Mouse (Mus musculus): ENCODE measurements around the gene H2-Q7. TPM values are rescaled to one million over a fixed set of nuclear protein-coding genes. Genes with fewer than 3 reads are reported as not detected.
"Not testable (repeated sequence)": the region's sequence is repeated elsewhere in the genome, so short reads cannot be mapped to it uniquely, and the experiment has no call there.

H2-Q7 gene
- polyA plus RNA-seq, 1 experiment from 2014 or later, result 4.3 TPM

DNA sequence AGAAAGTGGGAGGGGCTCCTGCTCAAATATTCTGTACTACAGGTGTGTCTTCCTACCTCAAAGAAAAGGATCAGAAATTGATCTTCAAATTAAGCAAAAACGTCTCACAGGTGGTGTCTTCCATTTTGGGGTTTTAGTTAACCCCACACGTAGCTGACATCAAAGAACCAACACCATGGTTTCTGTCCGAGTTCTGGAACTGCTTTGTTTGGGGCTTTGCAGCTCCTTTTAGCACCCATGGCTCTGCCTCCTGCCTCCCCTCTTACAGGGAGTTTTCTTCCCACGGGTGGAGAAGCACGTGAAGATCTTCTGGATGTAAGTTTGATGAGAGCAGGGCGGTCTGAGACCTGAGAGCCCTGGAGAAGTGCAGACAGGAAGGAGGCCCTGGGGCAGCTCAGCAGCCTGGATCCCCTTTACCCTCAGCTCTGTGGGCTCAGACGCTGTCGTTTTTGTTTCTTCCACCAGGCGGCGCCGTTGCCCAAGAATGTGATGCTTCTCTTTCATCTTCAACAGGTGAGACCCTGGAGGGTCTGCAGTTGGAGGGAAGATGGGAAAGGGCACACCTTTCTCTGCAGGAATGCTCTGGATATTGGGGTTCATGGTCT lies 18.6 kb upstream of the H2-Q7 start:
- 17% methylated on average over 11 of the region's 11 CpGs for WGBS
- not testable (repeated sequence) for H3K4me2 ChIP-seq (ENCODE audit: low read length); H3K4me1 ChIP-seq (ENCODE audit: control insufficient read depth, insufficient read depth, low read depth, low read length)

DNA sequence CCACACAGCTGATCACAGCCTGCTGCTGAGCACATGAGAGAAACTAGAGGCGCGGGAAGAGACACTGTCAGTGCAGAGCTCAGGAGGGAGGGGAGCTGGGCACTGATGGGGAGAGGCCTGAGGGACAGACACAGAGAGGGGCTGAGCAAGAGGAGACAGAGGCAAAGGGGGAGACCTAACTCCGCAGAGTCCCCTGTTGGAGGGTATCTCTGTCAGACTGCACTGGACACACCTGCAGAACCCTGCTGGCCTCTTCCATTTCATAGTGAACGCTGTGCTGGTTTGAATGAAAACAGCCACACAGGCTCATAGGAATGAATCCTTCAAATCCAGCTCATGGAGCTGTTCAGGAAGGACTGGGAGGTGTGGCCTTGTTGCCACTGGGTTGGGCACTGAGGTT lies 17.6 kb upstream of the H2-Q7 start:
- not testable (repeated sequence) for H3K27ac ChIP-seq (ENCODE audit: low read depth, low read length); H3K4me1 ChIP-seq (ENCODE audit: control insufficient read depth, insufficient read depth, low read depth, low read length); H3K4me3 ChIP-seq (ENCODE audit: low read length); H3K4me2 ChIP-seq (ENCODE audit: low read length); H3K9ac ChIP-seq (ENCODE audit: low read depth, low read length); ATAC-seq; H3K36me3 ChIP-seq (ENCODE audit: control insufficient read depth, insufficient read depth, low read length); H3K27me3 ChIP-seq (replicated peaks; ENCODE audit: control insufficient read depth, insufficient read depth, low read length); H3K9me3 ChIP-seq (ENCODE audit: control insufficient read depth, low read length)
- WGBS, result 87% methylated on average over 4 of the region's 4 CpGs

More for the DNA sequence above, 18.6 kb upstream of the H2-Q7 start:
- H3K27me3 ChIP-seq (replicated peaks; ENCODE audit: control insufficient read depth, insufficient read depth, low read length); H3K36me3 ChIP-seq (ENCODE audit: control insufficient read depth, insufficient read depth, low read length); H3K27ac ChIP-seq (ENCODE audit: low read depth, low read length); H3K4me3 ChIP-seq (ENCODE audit: low read length); H3K9ac ChIP-seq (ENCODE audit: low read depth, low read length); ATAC-seq; H3K9me3 ChIP-seq (ENCODE audit: control insufficient read depth, low read length): not testable (repeated sequence)

DNA sequence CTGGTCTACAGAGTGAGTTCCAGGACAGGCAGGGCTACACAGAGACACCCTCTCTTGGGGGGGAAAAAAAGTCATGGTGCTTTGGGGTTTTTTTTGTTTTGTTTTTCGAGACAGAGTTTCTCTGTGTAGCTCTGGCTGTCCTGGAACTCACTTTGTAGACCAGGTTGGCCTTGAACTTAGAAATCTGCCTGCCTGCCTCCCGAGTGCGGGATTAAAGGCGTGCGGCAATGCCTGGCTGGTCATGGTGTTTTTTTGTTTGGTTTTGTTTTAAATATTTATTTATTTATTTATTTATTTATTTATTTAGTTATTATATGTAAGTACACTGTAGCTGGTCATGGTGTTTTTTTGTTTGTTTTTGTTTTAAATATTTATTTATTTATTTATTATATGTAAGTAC lies 16.6 kb upstream of the H2-Q7 start:
- not testable (repeated sequence) for H3K9ac ChIP-seq (ENCODE audit: low read depth, low read length); H3K27me3 ChIP-seq (replicated peaks; ENCODE audit: control insufficient read depth, insufficient read depth, low read length); H3K4me2 ChIP-seq (ENCODE audit: low read length); H3K27ac ChIP-seq (ENCODE audit: low read depth, low read length); H3K4me1 ChIP-seq (ENCODE audit: control insufficient read depth, insufficient read depth, low read depth, low read length); H3K9me3 ChIP-seq (ENCODE audit: control insufficient read depth, low read length); H3K36me3 ChIP-seq (ENCODE audit: control insufficient read depth, insufficient read depth, low read length); H3K4me3 ChIP-seq (ENCODE audit: low read length); ATAC-seq
- WGBS, result 94% methylated on average over 5 of the region's 5 CpGs

DNA sequence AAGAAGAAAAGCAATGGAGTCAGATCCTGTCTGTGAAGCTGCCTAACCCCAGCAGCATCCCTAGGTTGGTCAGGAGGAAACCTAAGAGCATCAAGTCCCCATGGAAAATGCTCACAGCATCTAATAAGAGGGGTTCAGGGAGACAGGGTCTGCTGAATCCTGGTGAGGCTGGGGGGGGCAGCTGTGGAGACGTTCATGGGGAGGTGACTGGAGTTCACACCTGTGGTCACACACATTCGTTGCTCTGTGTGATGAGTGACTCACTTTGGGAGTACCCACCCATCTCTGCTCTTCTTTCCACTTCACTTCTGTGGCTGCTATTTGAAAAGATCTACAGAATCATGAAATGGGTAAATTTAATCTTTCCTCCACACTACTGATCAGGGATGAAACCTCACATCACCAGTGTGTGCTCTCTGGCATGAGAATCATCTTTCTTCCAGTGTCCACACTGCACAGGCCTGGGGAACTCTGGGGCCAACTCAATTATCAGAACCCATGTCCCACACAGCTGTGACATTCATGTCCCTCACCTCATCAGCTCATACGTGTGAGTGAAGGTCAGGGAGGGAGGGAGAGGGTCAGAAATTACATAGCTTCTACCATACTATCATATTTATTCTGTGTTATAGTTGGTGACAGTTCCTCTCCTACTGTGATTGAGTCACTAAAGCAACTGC lies 15.7 kb upstream of the H2-Q7 start:
- H3K4me2 ChIP-seq (ENCODE audit: low read length); ATAC-seq: not testable (repeated sequence)
- WGBS, result 81% methylated on average over 3 of the region's 3 CpGs

DNA sequence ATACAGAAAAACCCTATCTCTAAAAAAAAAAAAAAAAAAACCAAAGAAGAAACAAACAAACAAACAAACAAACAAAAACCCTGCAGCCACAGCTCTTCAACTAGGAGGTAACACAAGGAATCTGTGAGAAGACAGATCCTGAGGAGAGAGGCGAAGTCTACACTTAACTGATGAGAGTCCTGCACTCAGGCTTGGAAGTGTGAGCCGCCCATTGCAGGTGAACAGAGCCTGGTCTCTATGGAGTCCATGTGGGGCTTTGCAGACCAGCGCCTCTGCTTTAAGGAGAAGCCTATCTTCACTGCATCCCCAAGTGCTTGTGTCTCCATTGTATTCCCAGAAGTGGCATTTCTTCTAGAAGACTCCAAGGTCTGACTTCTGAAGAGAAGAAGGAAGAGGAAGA lies 14.8 kb upstream of the H2-Q7 start:
- H3K36me3 ChIP-seq (ENCODE audit: control insufficient read depth, insufficient read depth, low read length); H3K27me3 ChIP-seq (replicated peaks; ENCODE audit: control insufficient read depth, insufficient read depth, low read length); H3K4me2 ChIP-seq (ENCODE audit: low read length); H3K27ac ChIP-seq (ENCODE audit: low read depth, low read length); H3K9me3 ChIP-seq (ENCODE audit: control insufficient read depth, low read length); H3K4me3 ChIP-seq (ENCODE audit: low read length); H3K9ac ChIP-seq (ENCODE audit: low read depth, low read length); H3K4me1 ChIP-seq (ENCODE audit: control insufficient read depth, insufficient read depth, low read depth, low read length); ATAC-seq: not testable (repeated sequence)
- 88% methylated on average over 3 of the region's 3 CpGs for WGBS

More for the DNA sequence above, 15.7 kb upstream of the H2-Q7 start:
- not testable (repeated sequence) for H3K9me3 ChIP-seq (ENCODE audit: control insufficient read depth, low read length); H3K4me1 ChIP-seq (ENCODE audit: control insufficient read depth, insufficient read depth, low read depth, low read length); H3K4me3 ChIP-seq (ENCODE audit: low read length); H3K27ac ChIP-seq (ENCODE audit: low read depth, low read length); H3K9ac ChIP-seq (ENCODE audit: low read depth, low read length); H3K27me3 ChIP-seq (replicated peaks; ENCODE audit: control insufficient read depth, insufficient read depth, low read length); H3K36me3 ChIP-seq (ENCODE audit: control insufficient read depth, insufficient read depth, low read length)

DNA sequence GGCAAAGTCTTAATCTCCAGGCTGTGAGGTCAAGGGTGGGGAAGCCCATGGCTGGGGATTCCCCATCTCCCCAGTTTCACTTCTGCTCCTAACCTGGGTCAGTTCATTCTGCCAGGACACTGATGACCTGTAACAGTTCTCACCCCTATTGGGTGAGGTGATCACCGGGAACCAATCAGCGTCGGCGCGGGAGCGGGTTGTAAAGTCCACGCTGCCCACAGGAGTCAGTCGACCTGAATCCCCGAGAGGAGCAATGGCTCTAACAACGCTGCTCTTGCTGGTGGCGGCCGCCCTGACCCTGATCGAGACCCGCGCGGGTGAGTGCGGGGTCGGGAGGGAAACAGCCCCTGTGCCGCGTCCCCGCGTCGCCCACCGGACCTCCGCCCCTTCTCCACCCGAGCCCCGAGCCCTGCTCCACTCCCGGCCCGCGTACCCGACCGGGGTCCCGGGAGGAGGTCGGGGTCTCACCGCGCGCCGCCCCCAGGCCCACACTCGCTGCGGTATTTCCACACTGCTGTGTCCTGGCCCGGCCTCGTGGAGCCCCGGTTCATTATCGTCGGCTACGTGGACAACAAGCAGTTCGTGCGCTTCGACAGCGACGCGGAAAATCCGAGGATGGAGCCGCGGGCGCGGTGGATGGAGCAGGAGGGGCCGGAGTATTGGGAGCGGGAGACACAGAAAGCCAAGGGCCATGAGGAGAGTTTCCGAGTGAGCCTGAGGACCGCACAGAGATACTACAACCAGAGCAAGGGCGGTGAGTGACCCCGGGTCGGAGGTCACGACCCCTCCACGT lies 14.1 kb upstream of the H2-Q7 start, which contains the start of gene H2-Q6:
H2-Q6 (plus strand) TSS at position 227 of the 793 bp plus-strand sequence.
- H3K4me1 ChIP-seq (ENCODE audit: control insufficient read depth, insufficient read depth, low read depth, low read length); H3K27ac ChIP-seq (ENCODE audit: low read depth, low read length); H3K27me3 ChIP-seq (replicated peaks; ENCODE audit: control insufficient read depth, insufficient read depth, low read length); H3K9me3 ChIP-seq (ENCODE audit: control insufficient read depth, low read length); H3K36me3 ChIP-seq (ENCODE audit: control insufficient read depth, insufficient read depth, low read length): not testable (repeated sequence)
- Histone ChIP-seq H3K4me2 (ENCODE audit: low read length) (peak within 1 kb of the TSS; percentile 68), H3K4me3 (ENCODE audit: low read length) (peak within 1 kb of the TSS; percentile 41), H3K9ac (ENCODE audit: low read depth, low read length) (peak within 1 kb of the TSS; percentile 50; the same call in 1 of the 2 replicates)
- WGBS, result 1% methylated on average over 51 of the region's 66 CpGs
- ATAC-seq, result peak; percentile 81

DNA sequence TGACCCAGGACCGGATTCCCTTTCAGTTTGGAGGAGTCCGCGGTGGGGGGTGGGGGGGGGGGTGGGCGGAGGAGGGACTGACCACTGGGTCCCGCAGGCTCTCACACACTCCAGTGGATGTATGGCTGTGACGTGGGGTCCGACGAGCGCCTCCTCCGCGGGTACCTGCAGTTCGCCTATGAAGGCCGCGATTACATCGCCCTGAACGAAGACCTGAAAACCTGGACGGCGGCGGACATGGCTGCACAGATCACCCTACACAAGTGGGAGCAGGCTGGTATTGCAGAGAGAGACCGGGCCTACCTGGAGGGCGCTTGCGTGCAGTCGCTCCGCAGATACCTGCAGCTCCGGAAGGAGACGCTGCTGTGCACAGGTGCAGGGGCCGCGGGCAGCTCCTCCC lies 13.5 kb upstream of the H2-Q7 start:
- H3K4me3 ChIP-seq (ENCODE audit: low read length), result peak overlapping the region; percentile 41
- not testable (repeated sequence) for H3K27me3 ChIP-seq (replicated peaks; ENCODE audit: control insufficient read depth, insufficient read depth, low read length); H3K9ac ChIP-seq (ENCODE audit: low read depth, low read length); H3K9me3 ChIP-seq (ENCODE audit: control insufficient read depth, low read length); H3K36me3 ChIP-seq (ENCODE audit: control insufficient read depth, insufficient read depth, low read length); H3K4me1 ChIP-seq (ENCODE audit: control insufficient read depth, insufficient read depth, low read depth, low read length); H3K27ac ChIP-seq (ENCODE audit: low read depth, low read length)
- WGBS, result 17% methylated on average over 28 of the region's 28 CpGs
- H3K4me2 ChIP-seq (ENCODE audit: low read length), result peak overlapping the region; percentile 68
- ATAC-seq, result peak; percentile 25; the same call in 1 of the 2 replicates

DNA sequence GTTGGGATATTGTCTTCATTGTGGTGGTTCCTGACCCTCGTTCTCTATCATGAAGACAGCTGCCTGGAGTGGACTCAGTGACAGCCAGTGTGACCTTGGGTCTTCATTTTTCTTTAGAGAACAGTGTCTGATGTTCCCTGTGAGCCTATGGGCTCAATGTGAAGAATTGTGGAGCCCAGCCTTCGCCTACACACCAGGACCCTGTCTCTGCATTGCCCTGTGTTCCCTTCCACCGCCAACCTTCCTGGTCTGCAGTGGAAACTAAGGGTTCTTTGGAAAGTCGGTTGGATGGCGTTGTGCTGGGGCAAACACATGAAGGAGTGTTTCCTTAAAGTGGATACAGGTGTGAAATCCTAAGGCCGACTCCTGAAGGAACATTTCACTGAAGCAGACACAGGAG lies 10.1 kb upstream of the H2-Q7 start:
- H3K4me3 ChIP-seq (ENCODE audit: low read length); H3K27ac ChIP-seq (ENCODE audit: low read depth, low read length); H3K4me2 ChIP-seq (ENCODE audit: low read length); H3K4me1 ChIP-seq (ENCODE audit: control insufficient read depth, insufficient read depth, low read depth, low read length); H3K9ac ChIP-seq (ENCODE audit: low read depth, low read length); H3K9me3 ChIP-seq (ENCODE audit: control insufficient read depth, low read length); ATAC-seq; H3K36me3 ChIP-seq (ENCODE audit: control insufficient read depth, insufficient read depth, low read length); H3K27me3 ChIP-seq (replicated peaks; ENCODE audit: control insufficient read depth, insufficient read depth, low read length): not testable (repeated sequence)
- whole genome bisulfite sequencing, result 92% methylated on average over 6 of the region's 6 CpGs

DNA sequence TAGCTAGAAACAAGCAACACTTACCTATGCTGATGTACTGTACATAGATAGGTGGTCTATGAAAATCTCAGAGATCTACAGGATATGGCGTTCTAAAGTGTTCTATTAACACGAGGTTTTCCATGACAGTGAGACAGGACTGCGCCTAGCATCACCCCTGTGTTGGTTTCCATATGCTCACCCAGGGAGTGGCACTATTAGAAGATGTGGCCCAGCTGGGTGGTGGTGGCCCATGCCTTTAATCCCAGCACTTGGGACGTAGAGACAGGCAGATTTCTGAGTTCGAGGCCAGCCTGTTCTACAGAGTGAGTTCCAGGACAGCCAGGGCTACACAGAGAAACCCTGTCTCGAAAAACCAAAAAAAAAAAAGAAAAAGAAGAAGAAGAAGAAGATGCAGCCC lies 8.3 kb upstream of the H2-Q7 start:
- H3K27me3 ChIP-seq (replicated peaks; ENCODE audit: control insufficient read depth, insufficient read depth, low read length); ATAC-seq; H3K4me3 ChIP-seq (ENCODE audit: low read length); H3K9me3 ChIP-seq (ENCODE audit: control insufficient read depth, low read length); H3K4me2 ChIP-seq (ENCODE audit: low read length); H3K4me1 ChIP-seq (ENCODE audit: control insufficient read depth, insufficient read depth, low read depth, low read length); H3K36me3 ChIP-seq (ENCODE audit: control insufficient read depth, insufficient read depth, low read length); H3K27ac ChIP-seq (ENCODE audit: low read depth, low read length); H3K9ac ChIP-seq (ENCODE audit: low read depth, low read length): not testable (repeated sequence)
- WGBS, result 87% methylated on average over 6 of the region's 6 CpGs

Data from hindbrain, embryonic 16.5 days (tissue).